Mouse (Mus musculus) layer of hippocampus, adult 8-10 months (tissue): ENCODE measurements around the gene Ift80. TPM values are rescaled to one million over a fixed set of nuclear protein-coding genes. Genes with fewer than 3 reads are reported as not detected.
"Not testable (repeated sequence)": the region's sequence is repeated elsewhere in the genome, so short reads cannot be mapped to it uniquely, and the experiment has no call there.

Experiments used
- DNase-seq, 2 experiments: peaks; one replicate each; pipeline ENCODE4 v3.0.0; 2022; ENCODE audit warnings: low spot score in 2 of 2
- total RNA-seq, 4 experiments: library from RNA; stranded (reverse); gene quantifications; 2 replicates each; pipeline ENCODE4 v1.2.4; 2022

Gene Ift80
- total RNA-seq, 4 experiments from 2014 or later: 23.9 to 30.2 (median 28.3) TPM

DNA sequence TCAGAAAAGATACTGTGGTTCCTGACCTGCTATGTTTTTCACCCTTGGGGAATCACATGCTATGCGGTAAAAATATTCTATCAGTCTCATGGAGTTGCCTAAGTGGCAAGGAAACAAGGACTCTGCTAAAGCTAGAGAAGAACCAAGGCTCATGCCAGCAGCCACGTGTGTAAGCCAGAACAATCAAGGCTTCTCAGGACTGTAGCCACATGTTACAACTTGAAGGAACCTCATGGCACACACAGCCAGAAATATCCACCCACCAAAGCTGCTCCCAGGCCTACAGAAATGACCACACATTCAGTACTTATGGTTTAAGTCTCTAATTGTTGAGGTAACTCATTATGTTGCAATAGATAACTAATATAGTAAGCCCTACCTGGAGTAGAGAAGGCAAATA is 17.8 kb downstream of the Ift80 start:
- DNase-seq: no peak

DNA sequence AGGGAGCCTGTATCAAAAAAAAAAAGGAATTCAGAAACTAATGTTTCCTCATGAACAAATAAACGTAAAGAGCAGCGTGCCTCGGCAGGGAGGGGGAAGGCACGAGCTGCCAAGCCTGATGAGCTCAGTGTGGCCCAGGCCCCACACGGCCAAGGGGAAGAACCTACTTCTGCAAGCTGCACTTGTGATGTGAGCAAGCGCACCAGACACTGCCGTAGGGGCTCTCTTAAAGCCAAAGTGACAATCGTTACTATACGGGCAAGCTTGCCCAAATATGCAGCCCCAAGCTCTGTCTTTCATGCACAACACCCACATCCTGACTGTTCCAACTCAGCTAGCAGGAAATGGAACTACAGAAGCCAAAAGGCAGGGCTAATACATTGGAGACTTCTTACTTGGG is 23.5 kb downstream of the Ift80 start:
- DNase-seq: no peak

DNA sequence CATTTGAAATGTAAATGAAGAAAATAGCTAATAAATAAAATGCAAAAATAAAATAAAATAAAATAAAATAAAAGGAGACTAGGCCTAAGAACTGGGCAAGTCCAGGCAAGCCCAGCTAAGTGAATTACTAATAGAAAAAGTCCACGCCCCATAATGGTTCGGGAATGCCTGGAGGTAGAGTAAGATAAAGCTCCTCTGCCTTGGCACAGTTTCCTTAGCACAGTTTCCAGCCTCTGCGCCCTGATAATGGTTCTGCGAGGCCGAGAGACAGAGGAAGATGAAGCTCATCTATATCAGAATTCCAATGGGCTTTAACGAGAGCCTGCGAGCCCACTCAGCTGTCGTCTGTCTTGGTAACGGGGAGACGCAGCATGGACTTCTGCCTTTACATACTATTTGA is 25.2 kb downstream of the Ift80 start:
- no peak for DNase-seq

DNA sequence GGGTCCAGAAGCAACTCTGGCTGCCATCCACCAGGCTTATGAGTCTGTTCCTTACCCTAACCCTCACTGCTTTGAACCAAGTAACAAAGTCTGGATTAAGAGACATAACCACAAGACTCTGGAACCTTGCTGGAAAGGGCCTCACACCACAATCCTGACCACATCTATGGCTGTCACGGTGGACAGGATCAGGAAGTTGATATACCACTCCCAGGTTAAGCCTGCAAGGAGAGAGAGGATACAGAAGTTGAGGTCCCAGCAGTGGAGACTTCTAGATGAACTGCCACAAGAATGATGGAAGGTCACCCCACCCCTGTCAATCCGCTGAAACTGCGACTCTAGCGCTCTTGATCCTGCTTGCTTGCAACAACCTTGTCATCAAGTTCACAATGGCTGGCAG is 26.7 kb downstream of the Ift80 start:
- no peak for DNase-seq

DNA sequence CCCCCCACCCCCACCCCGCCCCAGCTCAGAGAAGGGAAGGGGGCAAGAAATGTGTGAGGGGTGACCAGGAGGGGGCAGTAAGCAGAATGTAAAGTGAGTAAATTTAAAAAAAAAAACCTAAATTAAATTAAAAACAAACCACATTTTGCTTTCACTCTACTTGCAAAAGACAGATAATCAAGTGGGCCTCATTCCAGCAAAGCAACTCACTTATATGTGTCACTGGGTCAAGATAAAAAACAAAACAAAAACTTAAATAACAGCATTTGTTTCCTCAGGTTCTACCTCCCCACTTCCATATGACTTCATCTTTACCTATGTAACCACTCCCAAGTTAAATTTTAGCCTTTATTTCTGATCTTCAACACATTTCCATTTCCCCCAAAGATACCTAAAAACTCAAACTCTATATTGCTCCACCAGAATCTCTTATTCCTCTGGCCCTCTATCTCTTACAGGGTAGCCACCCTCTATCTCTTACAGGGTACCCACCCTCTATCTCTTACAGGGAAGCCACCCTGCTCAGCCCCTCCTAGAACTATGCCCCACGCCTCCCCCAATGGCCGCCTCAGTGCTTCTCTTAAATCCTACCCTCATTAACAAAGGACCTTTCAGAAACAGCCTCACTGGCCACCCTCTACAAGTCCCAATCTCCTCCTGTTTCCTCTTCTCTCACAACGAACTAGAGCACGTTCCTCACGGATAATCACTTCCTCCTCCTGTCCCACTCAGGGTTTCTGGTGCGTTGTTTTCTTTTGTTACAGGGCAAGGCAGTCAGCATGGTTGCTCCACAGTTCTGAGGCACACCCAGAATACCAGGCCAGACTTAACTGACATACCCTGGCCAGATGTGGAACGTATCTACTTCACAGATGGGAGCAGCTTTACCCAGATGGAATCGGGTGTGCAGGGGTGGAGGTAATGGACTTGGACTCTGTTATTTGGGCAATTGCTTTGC is 28.6 kb downstream of the Ift80 start:
- no peak for DNase-seq

DNA sequence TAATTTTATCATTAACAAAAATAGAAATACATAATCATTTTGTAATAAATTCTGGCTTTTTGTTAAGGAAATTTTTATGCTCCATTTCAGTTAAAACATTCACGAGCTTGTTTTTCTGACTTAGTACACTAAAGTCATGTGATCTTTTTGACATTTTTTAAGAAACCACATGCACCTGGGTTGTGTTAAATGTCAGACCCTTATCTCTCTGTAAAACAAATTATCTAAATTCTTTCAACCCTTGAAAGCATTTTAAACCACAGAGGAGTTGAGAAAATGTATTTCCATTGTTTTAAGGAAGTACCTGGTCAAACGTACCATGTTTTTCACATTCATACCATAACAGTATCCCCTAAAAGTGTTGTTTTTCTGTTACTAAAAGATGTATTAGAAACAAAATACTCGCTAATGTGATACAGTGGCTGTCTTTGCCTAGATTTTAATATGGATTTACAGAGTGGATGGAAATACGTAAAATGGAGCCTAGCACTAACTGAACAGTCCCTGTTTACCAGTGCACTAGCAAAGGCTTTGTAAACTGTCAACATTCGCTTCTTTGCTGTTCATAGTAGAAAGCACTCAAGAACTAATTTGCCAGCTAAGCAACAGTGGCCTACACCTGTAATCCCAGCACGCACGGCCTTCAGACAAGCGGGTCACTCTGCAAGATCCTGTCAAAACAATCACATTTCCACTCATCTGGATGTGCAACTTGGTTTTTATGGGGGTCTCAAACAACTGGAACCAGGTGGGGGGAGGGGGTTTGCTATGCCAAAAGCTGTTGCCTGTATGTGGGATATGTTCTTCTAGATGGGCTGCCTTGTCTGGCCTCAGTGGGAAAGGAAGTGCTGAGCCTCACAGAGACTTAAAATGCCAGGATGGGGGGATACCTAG is 29.5 kb downstream of the Ift80 start:
- no peak for DNase-seq

DNA sequence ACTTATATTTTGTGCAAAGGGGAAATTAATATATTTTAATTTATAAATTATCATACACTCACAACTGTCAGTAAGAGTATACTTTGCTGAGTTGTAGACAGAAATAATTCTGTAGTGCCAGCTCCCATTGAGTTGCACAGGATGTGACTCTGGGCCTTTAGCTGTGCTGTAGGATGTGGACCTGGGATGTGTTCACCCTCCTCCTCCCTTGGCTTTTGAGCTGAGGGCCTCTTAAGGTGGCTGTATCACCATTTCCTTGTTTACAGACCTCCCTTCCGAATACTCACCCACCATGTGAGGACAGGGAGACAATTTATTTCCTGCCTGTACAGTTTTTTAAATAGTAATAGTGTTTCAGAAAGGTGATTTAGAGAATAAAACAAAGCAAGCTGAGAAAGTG is 30.8 kb downstream of the Ift80 start:
- no peak for DNase-seq

DNA sequence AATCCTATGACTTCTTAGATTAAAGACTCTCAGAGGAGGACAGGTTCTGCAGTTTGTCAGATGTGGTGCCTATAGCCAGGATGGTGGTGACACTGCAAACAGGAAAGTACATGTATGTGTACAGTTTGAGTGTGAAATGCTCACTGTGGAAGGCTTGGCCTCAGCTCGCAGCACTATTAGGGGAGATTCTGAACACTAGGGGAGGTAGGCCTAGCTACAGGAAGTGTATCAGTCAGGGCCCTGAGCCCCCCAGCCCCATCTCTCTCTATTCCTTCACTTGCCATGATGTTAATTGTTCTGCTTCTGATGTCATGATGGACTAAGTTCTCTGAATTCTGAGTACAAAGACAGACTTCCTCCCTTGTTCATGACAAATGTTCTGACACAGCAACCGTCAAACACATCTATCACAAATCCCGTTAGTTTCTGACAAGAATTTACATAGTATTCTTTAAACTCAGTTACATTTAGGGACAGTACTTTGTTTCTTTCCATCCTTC is 35.2 kb downstream of the Ift80 start:
- DNase-seq: no peak

DNA sequence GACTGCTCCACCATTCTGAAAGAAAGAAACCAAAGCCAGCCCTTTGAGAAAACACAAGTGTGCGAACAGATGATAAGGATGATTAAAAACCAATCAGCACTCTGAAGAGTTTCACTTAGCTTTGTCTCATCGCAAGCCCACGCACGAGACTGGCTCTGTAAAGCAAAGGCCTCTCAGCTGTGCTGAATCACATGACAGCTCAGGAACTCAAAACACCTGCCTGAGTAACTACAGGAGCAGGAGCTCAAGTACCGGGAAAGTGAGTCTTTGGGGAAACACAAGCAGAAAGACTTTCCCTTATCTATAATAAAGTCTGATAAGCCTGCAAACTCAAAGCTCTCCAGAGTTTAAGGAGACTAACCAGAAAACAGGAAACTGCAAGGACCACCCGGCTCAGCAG is 37.0 kb downstream of the Ift80 start:
- DNase-seq: no peak

DNA sequence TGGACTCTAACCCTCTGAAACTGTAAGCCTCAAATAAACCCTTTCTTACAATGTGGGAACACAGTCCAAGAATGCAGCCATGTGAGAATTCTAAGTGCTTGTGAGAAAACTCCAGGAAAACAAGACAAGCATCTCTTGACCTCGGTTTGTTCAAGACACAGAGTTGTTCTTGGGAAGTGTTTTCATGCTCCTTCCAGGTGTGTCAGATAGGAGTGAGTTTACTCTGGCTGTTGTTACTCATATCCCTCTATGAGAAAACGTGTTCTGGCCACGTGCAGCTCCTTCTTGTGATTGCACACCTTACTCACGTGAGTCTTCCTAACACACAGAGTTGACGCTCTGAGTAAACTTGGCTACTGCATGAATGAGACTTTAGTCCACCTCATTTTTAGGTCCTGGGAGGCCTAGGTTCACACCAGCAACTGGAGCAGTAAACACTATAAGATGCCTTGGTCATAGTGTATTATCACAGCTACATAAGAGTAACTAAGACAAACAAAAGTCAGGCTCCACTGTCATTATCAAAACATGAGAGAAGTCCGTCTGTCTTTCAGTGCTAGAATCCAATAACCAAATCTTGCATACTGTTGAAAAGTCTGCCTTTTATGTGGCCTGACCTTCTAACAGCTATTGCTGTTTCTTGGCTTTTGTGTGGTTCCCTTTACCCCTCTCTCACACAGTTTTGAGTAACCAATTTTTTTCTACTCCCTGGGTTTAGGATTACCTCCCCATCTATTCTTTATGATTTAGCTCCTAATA is 37.7 kb downstream of the Ift80 start:
- no peak for DNase-seq

DNA sequence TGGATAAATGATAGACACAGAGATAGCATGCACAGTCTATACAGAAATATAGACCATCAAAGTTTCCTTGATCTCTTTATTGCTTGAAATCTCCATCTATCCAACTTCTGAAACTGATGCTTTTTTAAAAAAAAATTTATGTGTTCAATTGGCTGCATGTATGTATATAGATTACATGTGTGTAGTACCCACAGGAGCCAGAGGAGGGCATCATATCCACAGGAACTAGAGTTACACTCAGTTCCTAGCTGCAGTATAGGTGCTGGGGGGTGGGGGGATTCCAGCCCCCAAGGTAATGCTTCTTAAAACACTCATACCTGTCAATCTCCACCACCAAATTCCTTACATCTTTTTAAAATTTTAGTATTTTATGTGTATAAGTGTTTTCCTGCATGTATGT is 39.7 kb downstream of the Ift80 start:
- DNase-seq: no peak

DNA sequence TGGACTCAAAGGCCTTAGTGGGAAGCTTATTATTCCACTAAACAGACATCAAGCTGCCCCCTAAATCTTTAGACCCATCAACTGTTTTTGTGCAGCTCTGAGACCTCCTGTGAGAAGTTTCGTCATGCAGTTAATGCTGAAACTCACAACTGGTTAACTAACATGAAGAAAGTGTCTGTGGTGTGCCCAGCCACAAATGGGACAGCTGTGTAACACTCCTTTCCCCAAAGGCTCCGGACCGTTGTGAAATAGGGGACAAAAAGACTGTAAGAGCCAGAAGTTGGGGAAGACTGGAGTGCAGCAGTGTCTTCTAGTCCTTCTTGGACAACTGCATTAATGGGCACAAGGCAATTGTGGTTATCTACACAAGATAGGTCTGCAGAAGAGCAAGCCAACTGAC is 47.0 kb downstream of the Ift80 start:
- no peak for DNase-seq

DNA sequence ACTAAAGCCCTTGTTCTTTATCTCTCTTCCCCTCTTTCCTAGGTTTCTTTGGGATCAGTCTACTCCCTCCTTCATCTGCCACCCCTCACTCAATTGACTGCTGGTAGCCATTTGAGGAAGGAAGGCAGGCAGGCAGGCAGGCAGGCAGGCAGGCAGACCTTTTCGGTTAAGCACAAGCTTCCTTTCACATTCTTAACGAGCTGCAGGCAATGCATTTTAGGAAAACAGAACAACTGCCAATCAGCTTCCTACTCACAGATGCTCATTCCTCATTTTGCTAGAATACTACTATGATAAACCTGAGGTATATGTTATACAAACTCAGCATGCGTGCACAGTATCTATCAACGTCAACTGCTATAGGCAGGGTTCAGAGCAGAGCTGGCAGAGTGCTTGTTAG is 47.9 kb downstream of the Ift80 start:
- no peak for DNase-seq

DNA sequence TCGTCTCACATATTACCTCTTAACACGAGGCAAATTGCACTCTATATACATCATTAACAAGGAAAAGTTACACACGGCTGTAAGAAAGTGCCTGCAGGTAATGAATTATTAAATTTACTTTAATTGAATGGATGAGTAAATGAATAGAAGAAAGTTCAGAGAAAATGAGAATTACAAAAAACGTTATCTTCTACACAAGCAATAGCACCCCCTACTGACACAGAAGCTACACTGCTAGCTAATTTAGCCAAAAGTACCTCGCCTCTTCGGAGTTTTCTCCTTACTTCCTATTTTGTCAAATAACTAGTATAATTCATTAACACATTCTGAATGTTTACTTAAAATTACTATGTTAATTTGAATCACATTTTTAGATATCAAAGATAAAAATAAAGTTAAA is 49.9 kb downstream of the Ift80 start:
- DNase-seq: no peak

DNA sequence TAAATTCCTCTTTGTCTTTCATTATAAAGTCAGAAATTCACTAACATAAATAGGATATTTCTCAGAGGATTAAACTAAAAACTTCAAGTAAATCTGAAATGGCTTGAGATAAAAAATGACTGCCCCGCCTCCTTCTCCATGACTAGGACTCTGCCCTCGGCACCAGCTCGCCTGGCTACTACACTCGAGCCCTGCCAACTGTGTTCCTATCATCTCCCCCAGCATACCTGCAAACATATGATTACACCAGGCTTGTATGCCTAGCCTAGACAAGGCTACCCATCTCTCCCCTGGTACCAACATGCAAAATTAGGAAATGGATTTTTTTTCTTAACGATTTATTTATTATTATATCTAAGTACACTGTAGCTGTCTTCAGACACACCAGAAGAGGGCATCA is 51.7 kb downstream of the Ift80 start:
- no peak for DNase-seq

DNA sequence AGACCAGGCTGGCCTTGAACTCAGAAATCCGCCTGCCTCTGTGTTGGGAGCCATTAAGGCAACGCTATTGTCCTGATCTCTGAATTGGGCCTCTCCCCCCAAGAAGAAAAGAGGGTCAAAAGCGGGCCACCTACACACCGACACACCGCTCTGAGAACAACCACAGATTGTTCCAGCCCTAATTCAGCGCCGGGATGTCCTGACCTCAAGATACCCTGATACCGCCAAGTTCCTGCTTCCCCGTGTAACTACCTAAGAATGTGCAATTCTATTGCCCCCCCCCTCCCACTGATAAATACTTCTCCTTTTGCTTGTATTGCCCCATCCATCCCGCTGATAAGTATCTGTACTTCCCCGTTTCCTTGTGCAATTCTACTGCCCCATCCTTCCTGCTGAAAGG is 52.4 kb downstream of the Ift80 start:
- not testable (repeated sequence) for DNase-seq

DNA sequence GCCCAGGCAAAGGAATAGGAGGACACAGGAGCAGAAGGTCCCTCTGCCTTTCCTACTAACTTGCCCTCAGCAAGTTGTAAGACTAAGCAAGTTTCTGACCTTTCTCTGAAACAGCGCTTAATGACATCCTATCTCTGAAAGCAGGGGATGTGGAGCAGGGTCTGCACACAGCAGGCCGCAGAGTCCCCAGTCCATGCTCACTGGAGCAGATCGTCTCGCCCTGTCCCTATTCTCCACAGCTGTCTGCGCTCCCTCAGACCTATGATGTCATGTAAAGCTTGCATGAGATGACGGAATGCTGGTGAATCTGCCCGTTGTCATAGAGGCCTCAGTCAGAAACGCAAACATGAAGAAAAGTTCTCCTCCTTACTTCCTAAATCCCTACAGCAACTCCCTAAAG is 55.0 kb downstream of the Ift80 start:
- no peak for DNase-seq

DNA sequence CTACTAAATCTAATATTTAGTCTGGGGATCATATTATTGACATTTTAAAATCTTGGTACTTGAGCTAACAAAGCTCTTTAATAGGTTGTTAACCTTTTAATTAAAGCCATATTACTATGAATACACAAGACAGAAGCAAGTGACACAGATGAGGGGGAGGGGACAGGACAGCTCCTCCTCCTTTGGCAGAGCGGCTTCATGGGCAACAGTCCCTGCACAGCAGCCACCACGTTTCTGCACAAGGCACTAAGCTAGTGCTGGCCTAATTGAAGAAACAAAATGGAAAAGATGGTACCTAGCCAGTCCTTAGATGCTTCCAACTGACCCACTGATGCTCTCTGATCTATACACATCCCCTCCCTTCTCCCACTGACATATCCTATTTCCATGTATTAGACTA is 55.5 kb downstream of the Ift80 start:
- no peak for DNase-seq

DNA sequence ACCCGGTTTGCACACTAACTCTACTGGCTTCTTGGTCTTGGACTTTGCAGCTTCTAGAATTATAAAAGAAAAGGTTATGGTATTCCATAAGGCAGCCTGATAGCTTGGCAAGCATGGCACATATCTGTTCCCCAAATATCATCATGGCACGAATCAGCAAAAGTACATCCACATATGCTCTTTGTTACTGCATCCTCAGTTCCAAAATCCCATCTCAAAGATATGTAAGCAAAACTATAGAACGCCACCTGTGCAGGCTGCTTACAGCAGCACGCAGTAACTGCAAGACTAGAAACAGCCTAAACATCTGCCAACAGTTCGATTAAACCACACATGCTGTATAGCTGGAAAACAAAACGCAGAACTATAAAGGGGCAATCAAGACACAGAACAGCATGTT is 62.5 kb downstream of the Ift80 start:
- peak; percentile 17 to 24 for DNase-seq

DNA sequence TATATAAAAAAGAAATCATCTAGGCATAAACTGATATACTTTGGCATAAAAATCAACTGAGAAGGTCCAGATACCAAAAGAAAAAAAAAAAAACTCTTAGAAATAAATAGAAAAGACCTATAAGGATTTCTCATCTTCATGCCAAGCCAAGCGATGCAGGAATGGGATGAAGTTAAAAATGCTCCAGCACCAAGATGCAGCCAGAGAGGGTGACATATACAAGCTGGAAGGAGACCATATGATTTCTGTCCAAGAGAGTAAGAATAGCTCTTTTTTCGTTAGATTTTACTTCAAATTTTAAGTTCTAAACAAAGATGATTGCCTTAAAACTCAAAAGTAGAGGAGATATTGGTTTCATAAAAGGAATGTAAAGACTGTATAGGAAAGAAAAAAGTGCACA is 64.1 kb downstream of the Ift80 start:
- DNase-seq: no peak

DNA sequence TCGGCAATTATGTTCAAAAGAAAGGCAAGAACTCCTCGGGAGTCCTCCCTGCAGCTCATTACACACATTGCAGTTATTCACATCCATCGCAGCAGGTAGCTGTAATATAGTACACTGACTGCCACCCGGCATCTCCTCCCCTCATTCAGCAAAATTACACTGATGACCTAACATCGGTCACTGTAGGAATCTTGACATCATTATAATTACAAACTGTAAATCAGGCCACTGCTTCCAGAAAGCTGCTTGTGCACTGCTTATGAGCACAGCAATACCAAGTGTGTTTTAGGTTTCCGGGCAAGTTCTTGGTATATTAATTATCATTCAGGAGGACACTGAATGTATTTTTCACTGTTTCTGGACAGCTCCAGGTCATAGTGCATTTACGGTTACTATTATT is 65.1 kb downstream of the Ift80 start:
- DNase-seq: no peak

DNA sequence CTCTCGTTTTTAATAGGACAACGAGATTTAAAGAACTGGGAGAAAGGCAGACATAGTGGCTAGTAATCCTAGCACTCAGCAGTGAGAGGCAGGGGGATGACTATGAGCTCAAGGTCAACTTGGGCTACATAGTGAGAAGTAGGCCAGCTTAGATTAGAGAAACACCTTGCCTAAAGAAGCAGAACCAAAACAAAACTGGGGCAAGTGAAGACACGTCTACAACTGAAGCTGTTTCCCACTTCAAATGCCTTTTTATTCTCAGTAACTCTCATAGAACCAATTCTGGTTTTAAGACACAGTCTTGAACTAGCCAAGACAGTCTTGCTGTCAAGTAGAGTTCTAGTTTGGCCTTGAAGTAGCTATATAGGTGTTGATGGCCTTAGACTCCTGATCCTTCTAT is 67.7 kb downstream of the Ift80 start:
- no peak for DNase-seq
